Mouse (Mus musculus) embryo, embryonic 10.5 days (tissue): Measurements from ENCODE around the gene Pde1a.

Source experiments
- DNase-seq: peaks from one replicate; pipeline ENCODE4 v3.0.0-alpha.2; 2015; ENCODE audit warnings: low spot score

Pde1a gene

GRCm38 (mm10) chr2:80046751-80047513, 82.3 kb downstream of the Pde1a start:
- DNase-seq = no peak

GRCm38 (mm10) chr2:80038642-80039445, 90.4 kb downstream of the Pde1a start:
- DNase-seq = no peak

- no peak for DNase-seq
These were observed 91.3 kb downstream of the Pde1a start for GRCm38 (mm10) chr2:80037971-80038370.

GRCm38 (mm10) chr2:80029051-80029450, 100.2 kb downstream of the Pde1a start:
- no peak for DNase-seq

GRCm38 (mm10) chr2:80026053-80026452, 103.2 kb downstream of the Pde1a start:
- no peak for DNase-seq

- DNase-seq = no peak
These were observed 103.7 kb downstream of the Pde1a start for GRCm38 (mm10) chr2:80025597-80025996.

GRCm38 (mm10) chr2:80025038-80025437, 104.2 kb downstream of the Pde1a start:
- DNase-seq = no peak

- DNase-seq = no peak
These were observed 115.1 kb downstream of the Pde1a start for GRCm38 (mm10) chr2:80014161-80014560.

GRCm38 (mm10) chr2:80013060-80013459, 116.2 kb downstream of the Pde1a start:
- no peak for DNase-seq

GRCm38 (mm10) chr2:79999168-79999567, 130.1 kb downstream of the Pde1a start:
- DNase-seq = no peak

- DNase-seq = no peak
These were observed 130.8 kb downstream of the Pde1a start for GRCm38 (mm10) chr2:79998460-79998859.

- no peak for DNase-seq
These were observed 137.6 kb downstream of the Pde1a start for GRCm38 (mm10) chr2:79991642-79992041.

GRCm38 (mm10) chr2:79983778-79984177, 145.5 kb downstream of the Pde1a start:
- no peak for DNase-seq

GRCm38 (mm10) chr2:79983222-79983632, 146.0 kb downstream of the Pde1a start:
- DNase-seq = no peak

GRCm38 (mm10) chr2:79981781-79982180, 147.5 kb downstream of the Pde1a start:
- no peak for DNase-seq

- no peak for DNase-seq
These were observed 150.3 kb downstream of the Pde1a start for GRCm38 (mm10) chr2:79978992-79979391.

- DNase-seq = no peak
These were observed 152.0 kb downstream of the Pde1a start for GRCm38 (mm10) chr2:79977259-79977658.

GRCm38 (mm10) chr2:79975947-79976346, 153.3 kb downstream of the Pde1a start:
- no peak for DNase-seq

GRCm38 (mm10) chr2:79972271-79972670, 157.0 kb downstream of the Pde1a start:
- DNase-seq = no peak

GRCm38 (mm10) chr2:79969594-79969993, 159.7 kb downstream of the Pde1a start:
- DNase-seq = no peak

GRCm38 (mm10) chr2:79966681-79967506, 162.4 kb downstream of the Pde1a start:
- DNase-seq = no peak

- DNase-seq = no peak
These were observed 163.2 kb downstream of the Pde1a start for GRCm38 (mm10) chr2:79966086-79966485.
